Mouse (Mus musculus): ENCODE results near the gene Adam30. TPM values are rescaled to one million over a fixed set of nuclear protein-coding genes. Genes with fewer than 3 reads are reported as not detected.

The Adam30 gene
- total and polyA plus RNA-seq, 2 experiments from 2014 or later = not detected

- Histone ChIP-seq H3K4me3 (ENCODE audit: low read depth, low read length) (no peak overlapping the region), H3K9me3 (replicated peaks; ENCODE audit: control insufficient read depth, low read length) (no peaks in the 10 kb centered on the region), H3K4me2 (ENCODE audit: low read depth, low read length) (no peak overlapping the region), H3K27me3 (ENCODE audit: control insufficient read depth, insufficient read depth, low read length) (no peaks in the 10 kb centered on the region), H3K4me1 (ENCODE audit: control insufficient read depth, insufficient read depth) (no peaks in the 10 kb centered on the region), H3K27ac (ENCODE audit: low read depth) (no peak overlapping the region), H3K36me3 (replicated peaks; ENCODE audit: control insufficient read depth, insufficient read depth, low read length) (no peaks in the 10 kb centered on the region), H3K9ac (replicated peaks; ENCODE audit: low read depth, low read length) (no peak overlapping the region)
- TF ChIP-seq EP300 (IDR thresholded peaks at IDR 0.05; ENCODE audit: low read depth) (no peak), CTCF (IDR thresholded peaks at IDR 0.05; ENCODE audit: low read depth) (no peak)
- ATAC-seq (ENCODE audit: insufficient read depth, low read depth) (peak; percentile 36; the same call in 1 of the 2 replicates), DNase-seq (ENCODE audit: low spot score) (no peak)
- WGBS = 43% methylated on average over 5 of the region's 5 CpGs
Observed at GRCm38 (mm10) chr3:98203282-98203681, 42.9 kb downstream of the Adam30 start.

GRCm38 (mm10) chr3:98206977-98207376 is 46.5 kb downstream of the Adam30 start:
- H3K27ac ChIP-seq (ENCODE audit: low read depth) = no peak overlapping the region
- ATAC-seq (ENCODE audit: insufficient read depth, low read depth) (no peak), DNase-seq (ENCODE audit: low spot score) (no peak)
- no peaks in the 10 kb centered on the region for H3K36me3 ChIP-seq (replicated peaks; ENCODE audit: control insufficient read depth, insufficient read depth, low read length)
- H3K4me2 ChIP-seq (ENCODE audit: low read depth, low read length) = no peak overlapping the region
- H3K27me3 ChIP-seq (ENCODE audit: control insufficient read depth, insufficient read depth, low read length) = no peaks in the 10 kb centered on the region
- H3K9me3 ChIP-seq (replicated peaks; ENCODE audit: control insufficient read depth, low read length) = no peaks in the 10 kb centered on the region
- TF ChIP-seq EP300 (IDR thresholded peaks at IDR 0.05; ENCODE audit: low read depth) (no peak), CTCF (IDR thresholded peaks at IDR 0.05; ENCODE audit: low read depth) (no peak)
- WGBS = 38% methylated on average over 3 of the region's 3 CpGs
- no peak overlapping the region for H3K9ac ChIP-seq (replicated peaks; ENCODE audit: low read depth, low read length)
- H3K4me3 ChIP-seq (ENCODE audit: low read depth, low read length) = no peak overlapping the region
- no peaks in the 10 kb centered on the region for H3K4me1 ChIP-seq (ENCODE audit: control insufficient read depth, insufficient read depth)

GRCm38 (mm10) chr3:98209161-98209560 is 48.7 kb downstream of the Adam30 start:
- H3K27me3 ChIP-seq (ENCODE audit: control insufficient read depth, insufficient read depth, low read length) = no peaks in the 10 kb centered on the region
- H3K27ac ChIP-seq (ENCODE audit: low read depth) = no peak overlapping the region
- H3K4me2 ChIP-seq (ENCODE audit: low read depth, low read length) = no peak overlapping the region
- no peak overlapping the region for H3K4me3 ChIP-seq (ENCODE audit: low read depth, low read length)
- TF ChIP-seq EP300 (IDR thresholded peaks at IDR 0.05; ENCODE audit: low read depth) (no peak), CTCF (IDR thresholded peaks at IDR 0.05; ENCODE audit: low read depth) (no peak)
- whole genome bisulfite sequencing = 58% methylated on average over 4 of the region's 4 CpGs
- H3K36me3 ChIP-seq (replicated peaks; ENCODE audit: control insufficient read depth, insufficient read depth, low read length) = no peaks in the 10 kb centered on the region
- no peaks in the 10 kb centered on the region for H3K9me3 ChIP-seq (replicated peaks; ENCODE audit: control insufficient read depth, low read length)
- H3K9ac ChIP-seq (replicated peaks; ENCODE audit: low read depth, low read length) = no peak overlapping the region
- no peak for DNase-seq (ENCODE audit: low spot score)
- ATAC-seq (ENCODE audit: insufficient read depth, low read depth) = no peak
- no peaks in the 10 kb centered on the region for H3K4me1 ChIP-seq (ENCODE audit: control insufficient read depth, insufficient read depth)

GRCm38 (mm10) chr3:98210860-98211259 is 50.4 kb downstream of the Adam30 start:
- 69% methylated on average over 10 of the region's 10 CpGs for WGBS
- TF ChIP-seq CTCF (IDR thresholded peaks at IDR 0.05; ENCODE audit: low read depth) = no peak
- no peak for TF ChIP-seq EP300 (IDR thresholded peaks at IDR 0.05; ENCODE audit: low read depth)
- DNase-seq (ENCODE audit: low spot score) = no peak
- Histone ChIP-seq H3K27me3 (ENCODE audit: control insufficient read depth, insufficient read depth, low read length) (no peaks in the 10 kb centered on the region), H3K4me3 (ENCODE audit: low read depth, low read length) (no peak overlapping the region), H3K4me1 (ENCODE audit: control insufficient read depth, insufficient read depth) (no peaks in the 10 kb centered on the region), H3K9me3 (replicated peaks; ENCODE audit: control insufficient read depth, low read length) (no peaks in the 10 kb centered on the region), H3K27ac (ENCODE audit: low read depth) (no peak overlapping the region), H3K36me3 (replicated peaks; ENCODE audit: control insufficient read depth, insufficient read depth, low read length) (no peaks in the 10 kb centered on the region), H3K4me2 (ENCODE audit: low read depth, low read length) (no peak overlapping the region), H3K9ac (replicated peaks; ENCODE audit: low read depth, low read length) (no peak overlapping the region)
- no peak for ATAC-seq (ENCODE audit: insufficient read depth, low read depth)

- Histone ChIP-seq H3K4me1 (ENCODE audit: control insufficient read depth, insufficient read depth) (no peaks in the 10 kb centered on the region), H3K4me2 (ENCODE audit: low read depth, low read length) (no peak overlapping the region), H3K9ac (replicated peaks; ENCODE audit: low read depth, low read length) (no peak overlapping the region), H3K9me3 (replicated peaks; ENCODE audit: control insufficient read depth, low read length) (no peaks in the 10 kb centered on the region), H3K27me3 (ENCODE audit: control insufficient read depth, insufficient read depth, low read length) (no peaks in the 10 kb centered on the region), H3K4me3 (ENCODE audit: low read depth, low read length) (no peak overlapping the region), H3K36me3 (replicated peaks; ENCODE audit: control insufficient read depth, insufficient read depth, low read length) (no peaks in the 10 kb centered on the region), H3K27ac (ENCODE audit: low read depth) (no peak overlapping the region)
- TF ChIP-seq EP300 (IDR thresholded peaks at IDR 0.05; ENCODE audit: low read depth) = no peak
- TF ChIP-seq CTCF (IDR thresholded peaks at IDR 0.05; ENCODE audit: low read depth) = no peak
- ATAC-seq (ENCODE audit: insufficient read depth, low read depth) = no peak
- no peak for DNase-seq (ENCODE audit: low spot score)
- WGBS = 67% methylated on average over 7 of the region's 7 CpGs
Observed at GRCm38 (mm10) chr3:98211301-98212081, 51.1 kb downstream of the Adam30 start.

Other genes with a start within 250 kb of the Adam30 start
- gene Notch2, start 147.1 kb upstream of the Adam30 start, total RNA-seq (2014; rRNA removed; ENCODE audit: low replicate concordance) = 40.2 and 53.7 TPM in 2 replicates
- 5.5 and 6.0 TPM in 2 replicates for gene Notch2, start 147.1 kb upstream of the Adam30 start, polyA plus RNA-seq (2015; fragmentation: Nextera tagmentation; extraction: Ambion mirVana)
- gene Reg4, start 61.5 kb downstream of the Adam30 start, total RNA-seq (2014; rRNA removed; ENCODE audit: low replicate concordance) = not detected in 2 replicates
- not detected in 2 replicates for gene Reg4, start 61.5 kb downstream of the Adam30 start, polyA plus RNA-seq (2015; fragmentation: Nextera tagmentation; extraction: Ambion mirVana)
- gene Hmgcs2, start 119.8 kb downstream of the Adam30 start, total RNA-seq (2014; rRNA removed; ENCODE audit: low replicate concordance) = 5.2 and 115 TPM in 2 replicates
- gene Hmgcs2, start 119.8 kb downstream of the Adam30 start, polyA plus RNA-seq (2015; fragmentation: Nextera tagmentation; extraction: Ambion mirVana) = 105 and 153 TPM in 2 replicates
- gene Phgdh, start 179.4 kb downstream of the Adam30 start, total RNA-seq (2014; rRNA removed; ENCODE audit: low replicate concordance) = 19.7 and 43.2 TPM in 2 replicates
- 15.2 and 15.5 TPM in 2 replicates for gene Phgdh, start 179.4 kb downstream of the Adam30 start, polyA plus RNA-seq (2015; fragmentation: Nextera tagmentation; extraction: Ambion mirVana)
- gene Zfp697, start 221.8 kb downstream of the Adam30 start, total RNA-seq (2014; rRNA removed; ENCODE audit: low replicate concordance) = 10.4 and 20.8 TPM in 2 replicates
- gene Zfp697, start 221.8 kb downstream of the Adam30 start, polyA plus RNA-seq (2015; fragmentation: Nextera tagmentation; extraction: Ambion mirVana) = 9.4 and 9.6 TPM in 2 replicates